Mouse (Mus musculus): Measurements from ENCODE around the gene Itga7. TPM values are rescaled to one million over a fixed set of nuclear protein-coding genes. Genes with fewer than 3 reads are reported as not detected.
A peak's percentile ranks its signal among the peaks of the same experiment; 100 is the strongest.

The Itga7 gene
- polyA plus RNA-seq, 1 experiment = 14.6 TPM

DNA sequence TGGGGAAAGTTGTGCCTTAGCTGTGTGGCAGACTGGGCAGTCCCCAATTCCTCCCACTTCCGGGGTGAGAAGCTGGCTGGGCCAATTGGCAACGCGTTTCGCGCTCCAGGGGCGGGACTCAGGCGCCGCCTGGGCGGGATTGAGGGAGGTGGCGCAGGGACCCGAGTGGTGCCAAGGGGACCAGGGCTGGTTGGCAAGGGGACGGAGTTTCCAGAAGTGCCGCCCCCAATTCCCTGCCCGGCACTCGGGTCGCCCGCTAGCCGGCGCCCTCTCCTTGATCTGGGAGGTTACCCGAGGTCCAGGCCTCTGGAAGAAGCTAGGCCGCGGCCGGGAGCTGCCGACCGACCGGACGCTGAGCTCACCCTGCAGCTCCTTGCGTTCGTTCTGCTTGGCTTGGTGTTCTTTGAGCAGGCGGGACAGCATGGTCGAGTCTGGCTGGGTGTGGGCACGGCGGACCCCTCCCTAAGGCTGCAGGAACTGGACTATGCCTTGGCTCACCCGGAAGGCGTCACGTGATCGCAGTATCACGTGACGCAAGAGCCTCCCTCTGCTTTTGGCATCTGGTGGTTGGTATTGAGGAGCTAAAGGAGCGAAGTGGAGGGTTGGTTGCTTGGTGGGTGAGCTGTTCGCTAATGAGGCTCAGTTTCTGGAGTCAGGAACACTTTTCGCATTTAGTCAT is 10.5 kb upstream of the Itga7 start:
- DNase-seq = peak; percentile 98
- H3K27me3 ChIP-seq (replicated peaks; ENCODE audit: control insufficient read depth, insufficient read depth, low read length) = no peaks in the 10 kb centered on the region
- peak; percentile 58 for TF ChIP-seq POLR2A (IDR thresholded peaks at IDR 0.05; ENCODE audit: low read depth, low read length)
- TF ChIP-seq CTCF (conservative IDR thresholded peaks at IDR 0.05; ENCODE audit: insufficient read depth, insufficient read length, low read depth, low read length) = 0 out of 2 replicates have a peak, but pooled peaks have one; percentile 26
- no peaks in the 10 kb centered on the region for H3K36me3 ChIP-seq (ENCODE audit: control insufficient read depth, insufficient read depth, low read length)
- peak overlapping the region; percentile 98 for H3K27ac ChIP-seq (ENCODE audit: insufficient read depth, low read depth, low read length)
- whole genome bisulfite sequencing = under 1% methylated on average over 42 of the region's 42 CpGs
- peaks cover 43% of the 10 kb centered on the region for H3K4me1 ChIP-seq (ENCODE audit: control insufficient read depth, insufficient read depth, low read length)
- H3K4me3 ChIP-seq (ENCODE audit: insufficient read depth, low read depth, low read length) = peak overlapping the region; percentile 65

DNA sequence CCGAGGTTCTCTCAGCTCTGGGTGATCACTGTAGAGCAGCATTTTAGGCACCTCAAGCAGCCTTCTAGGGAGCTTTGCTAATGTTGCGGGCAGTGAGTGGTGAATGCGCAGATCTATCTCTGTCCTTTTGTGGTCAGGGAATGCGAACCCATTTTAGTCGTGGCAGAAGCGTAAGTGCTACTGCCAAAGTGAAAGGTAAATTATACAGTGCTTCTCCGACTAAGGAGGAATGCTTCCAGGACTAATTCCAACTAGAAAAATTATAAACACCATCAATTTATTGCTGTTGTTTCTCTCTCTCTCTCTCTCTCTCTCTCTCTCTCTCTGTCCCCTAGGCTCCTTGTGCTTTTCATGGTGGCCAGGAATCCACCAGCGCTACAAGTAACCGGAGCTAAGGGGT is 9.7 kb upstream of the Itga7 start, which contains the start of gene Bloc1s1:
Gene Bloc1s1 (minus strand): TSS at position 101 of the 400 bp plus-strand sequence.
- 52% methylated on average over 9 of the region's 9 CpGs for WGBS
- Histone ChIP-seq H3K27me3 (replicated peaks; ENCODE audit: control insufficient read depth, insufficient read depth, low read length) (no peaks in the 10 kb centered on the region), H3K4me1 (ENCODE audit: control insufficient read depth, insufficient read depth, low read length) (peaks cover 38% of the 10 kb centered on the region), H3K27ac (ENCODE audit: insufficient read depth, low read depth, low read length) (peak within 1 kb of the TSS; percentile 98), H3K36me3 (ENCODE audit: control insufficient read depth, insufficient read depth, low read length) (no peaks in the 10 kb centered on the region), H3K4me3 (ENCODE audit: insufficient read depth, low read depth, low read length) (peak within 1 kb of the TSS; percentile 65)
- DNase-seq = no peak
- TF ChIP-seq POLR2A (IDR thresholded peaks at IDR 0.05; ENCODE audit: low read depth, low read length) (no peak), CTCF (conservative IDR thresholded peaks at IDR 0.05; ENCODE audit: insufficient read depth, insufficient read length, low read depth, low read length) (no peak)

DNA sequence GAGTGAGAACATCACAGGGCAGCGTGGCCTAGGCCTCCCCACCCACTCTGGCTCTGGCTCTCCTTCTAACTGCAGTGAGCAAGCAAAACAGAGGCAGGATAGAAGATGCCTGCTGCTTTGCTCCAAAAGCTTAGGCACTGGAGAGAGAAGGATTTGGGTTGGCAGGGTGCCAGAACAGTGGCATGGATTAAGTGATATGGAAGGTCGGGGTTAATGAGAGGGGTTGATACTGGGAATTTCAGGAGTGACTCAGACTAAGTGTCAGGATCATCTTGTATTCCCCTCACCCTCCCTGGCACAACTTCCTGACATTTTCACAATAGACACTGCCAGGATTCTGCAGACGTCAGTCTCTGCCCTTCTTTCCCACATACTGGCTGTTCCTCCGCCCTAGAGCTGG is 5.3 kb upstream of the Itga7 start:
- H3K36me3 ChIP-seq (ENCODE audit: control insufficient read depth, insufficient read depth, low read length) = no peaks in the 10 kb centered on the region
- WGBS = 61% methylated on average over 4 of the region's 4 CpGs
- H3K4me1 ChIP-seq (ENCODE audit: control insufficient read depth, insufficient read depth, low read length) = peaks cover 9% of the 10 kb centered on the region; the same call in 1 of the 2 replicates
- TF ChIP-seq CTCF (conservative IDR thresholded peaks at IDR 0.05; ENCODE audit: insufficient read depth, insufficient read length, low read depth, low read length) (no peak), POLR2A (IDR thresholded peaks at IDR 0.05; ENCODE audit: low read depth, low read length) (no peak)
- no peak overlapping the region for H3K27ac ChIP-seq (ENCODE audit: insufficient read depth, low read depth, low read length)
- H3K4me3 ChIP-seq (ENCODE audit: insufficient read depth, low read depth, low read length) = no peak overlapping the region
- H3K27me3 ChIP-seq (replicated peaks; ENCODE audit: control insufficient read depth, insufficient read depth, low read length) = no peaks in the 10 kb centered on the region
- no peak for DNase-seq

DNA sequence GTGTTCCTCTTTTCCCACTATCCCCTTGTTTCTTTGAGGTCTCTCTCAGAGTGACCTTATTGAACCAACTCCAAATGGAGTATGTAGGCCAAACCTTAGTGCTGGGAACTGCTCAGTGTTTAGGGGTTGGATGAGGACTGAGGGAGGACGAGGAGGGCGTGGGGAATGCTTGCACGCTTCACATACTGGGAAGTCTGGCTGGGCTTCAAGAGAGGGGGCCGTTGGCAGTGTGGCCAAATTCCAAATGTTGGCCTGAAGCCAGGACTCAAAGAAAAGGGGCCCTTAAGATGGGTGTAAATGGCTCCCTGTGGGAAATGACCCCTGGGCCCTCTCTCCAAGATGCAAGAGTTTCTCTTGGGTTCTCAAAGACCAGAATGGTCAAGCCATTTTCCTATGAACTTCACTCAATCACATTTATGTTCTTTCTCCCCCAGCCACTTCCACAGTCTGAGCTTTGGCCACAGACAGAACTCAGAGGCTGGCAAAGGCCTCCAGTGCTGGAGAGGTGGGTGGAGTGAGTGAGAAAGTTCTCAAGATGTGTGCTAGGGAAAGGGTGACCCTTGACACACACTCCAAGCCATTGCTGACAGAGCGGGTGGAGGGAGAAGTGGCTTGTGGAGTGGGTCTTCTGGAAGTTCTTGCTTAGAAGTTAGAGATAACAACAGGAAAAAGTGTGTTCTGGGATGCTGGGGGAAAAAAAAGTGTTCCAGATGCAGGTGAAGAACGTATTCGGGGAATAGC is 3.8 kb upstream of the Itga7 start:
- TF ChIP-seq POLR2A (IDR thresholded peaks at IDR 0.05; ENCODE audit: low read depth, low read length) (no peak), CTCF (conservative IDR thresholded peaks at IDR 0.05; ENCODE audit: insufficient read depth, insufficient read length, low read depth, low read length) (no peak)
- H3K4me3 ChIP-seq (ENCODE audit: insufficient read depth, low read depth, low read length) = no peak overlapping the region
- 65% methylated on average over 7 of the region's 7 CpGs for WGBS
- no peak overlapping the region for H3K27ac ChIP-seq (ENCODE audit: insufficient read depth, low read depth, low read length)
- no peaks in the 10 kb centered on the region for H3K36me3 ChIP-seq (ENCODE audit: control insufficient read depth, insufficient read depth, low read length)
- H3K27me3 ChIP-seq (replicated peaks; ENCODE audit: control insufficient read depth, insufficient read depth, low read length) = no peaks in the 10 kb centered on the region
- peaks cover 6% of the 10 kb centered on the region; the same call in 1 of the 2 replicates for H3K4me1 ChIP-seq (ENCODE audit: control insufficient read depth, insufficient read depth, low read length)
- peak; percentile 64 for DNase-seq

DNA sequence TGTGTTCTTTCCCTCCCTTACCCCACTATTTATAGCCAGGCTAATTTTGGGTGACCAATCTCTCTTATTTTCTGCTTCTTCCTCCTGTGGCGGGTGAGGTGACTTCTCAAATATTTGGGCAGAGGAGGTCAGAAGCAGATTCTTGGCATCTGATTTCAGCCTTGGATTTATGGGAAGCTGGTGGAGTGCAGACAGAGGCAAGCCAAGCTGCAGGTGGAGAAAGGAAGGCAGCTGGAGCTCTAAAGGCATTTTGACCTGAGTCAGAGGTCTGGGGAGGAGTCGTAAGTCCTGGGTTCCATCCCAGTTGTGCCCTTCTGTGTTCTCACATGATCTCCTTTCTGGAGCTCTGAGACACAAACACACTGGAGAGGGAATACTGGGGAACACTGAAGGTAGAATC is 2.2 kb upstream of the Itga7 start:
- Histone ChIP-seq H3K27ac (ENCODE audit: insufficient read depth, low read depth, low read length) (no peak overlapping the region), H3K4me3 (ENCODE audit: insufficient read depth, low read depth, low read length) (no peak overlapping the region), H3K36me3 (ENCODE audit: control insufficient read depth, insufficient read depth, low read length) (no peaks in the 10 kb centered on the region), H3K27me3 (replicated peaks; ENCODE audit: control insufficient read depth, insufficient read depth, low read length) (no peaks in the 10 kb centered on the region), H3K4me1 (ENCODE audit: control insufficient read depth, insufficient read depth, low read length) (peaks cover 6% of the 10 kb centered on the region; the same call in 1 of the 2 replicates)
- TF ChIP-seq POLR2A (IDR thresholded peaks at IDR 0.05; ENCODE audit: low read depth, low read length) = no peak
- TF ChIP-seq CTCF (conservative IDR thresholded peaks at IDR 0.05; ENCODE audit: insufficient read depth, insufficient read length, low read depth, low read length) = no peak
- WGBS = 38% methylated on average over 2 of the region's 2 CpGs
- no peak for DNase-seq

DNA sequence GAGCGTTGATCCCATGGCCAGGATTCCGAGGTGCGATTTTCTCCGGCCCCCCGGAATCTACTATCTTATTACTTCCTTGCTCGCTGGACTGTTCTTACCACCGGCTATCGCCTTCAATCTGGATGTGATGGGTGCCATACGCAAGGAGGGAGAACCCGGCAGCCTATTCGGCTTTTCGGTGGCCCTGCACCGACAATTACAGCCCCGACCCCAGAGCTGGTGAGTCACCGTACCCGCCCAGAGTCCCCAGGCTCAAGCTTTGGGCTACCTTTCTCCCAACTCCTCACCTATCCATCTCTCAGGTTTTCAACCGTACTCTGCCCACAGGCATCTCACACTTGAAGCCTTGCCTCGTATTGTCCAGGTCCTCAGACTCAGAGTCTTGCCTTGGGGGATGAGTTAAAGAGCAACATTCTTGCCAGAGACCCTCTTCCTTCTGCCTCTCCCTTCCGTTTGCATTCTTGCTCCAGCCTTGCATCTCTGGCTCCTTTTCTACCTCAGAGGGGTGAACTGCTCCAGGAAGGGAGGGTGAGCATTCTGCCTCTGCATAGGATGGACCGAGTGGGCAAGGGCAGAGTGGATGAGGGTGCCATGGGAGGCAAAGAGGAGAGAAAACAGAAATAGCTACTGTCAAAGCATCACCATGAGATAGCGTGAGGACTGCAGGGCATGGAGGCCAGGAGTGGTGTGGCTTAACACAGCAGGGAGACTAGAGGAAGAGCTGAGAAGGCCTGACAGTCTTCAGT is 531 bp downstream of the Itga7 start:
- H3K36me3 ChIP-seq (ENCODE audit: control insufficient read depth, insufficient read depth, low read length) = no peaks in the 10 kb centered on the region
- H3K27me3 ChIP-seq (replicated peaks; ENCODE audit: control insufficient read depth, insufficient read depth, low read length) = no peaks in the 10 kb centered on the region
- TF ChIP-seq POLR2A (IDR thresholded peaks at IDR 0.05; ENCODE audit: low read depth, low read length) (no peak), CTCF (conservative IDR thresholded peaks at IDR 0.05; ENCODE audit: insufficient read depth, insufficient read length, low read depth, low read length) (no peak)
- H3K4me1 ChIP-seq (ENCODE audit: control insufficient read depth, insufficient read depth, low read length) = peaks cover 13% of the 10 kb centered on the region
- 6% methylated on average over 21 of the region's 21 CpGs for WGBS
- no peak for DNase-seq
- peak overlapping the region; percentile 44 for H3K4me3 ChIP-seq (ENCODE audit: insufficient read depth, low read depth, low read length)
- no peak overlapping the region for H3K27ac ChIP-seq (ENCODE audit: insufficient read depth, low read depth, low read length)

Data from kidney, adult 2 months (tissue).